Mouse (Mus musculus): Measurements from ENCODE around the gene Nin. TPM values are rescaled to one million over a fixed set of nuclear protein-coding genes. Genes with fewer than 3 reads are reported as not detected.

The Nin gene
- polyA plus RNA-seq, 1 experiment from 2014 or later: 3.6 TPM

GRCm38 (mm10) chr12:70139871-70140270 is 26.4 kb upstream of the Nin start:
- H3K27me3 ChIP-seq (ENCODE audit: control insufficient read depth, insufficient read depth, low read length): no peaks in the 10 kb centered on the region
- no peak overlapping the region for H3K9ac ChIP-seq (ENCODE audit: low read length)
- no peaks in the 10 kb centered on the region for H3K4me1 ChIP-seq (replicated peaks; ENCODE audit: control insufficient read depth, insufficient read depth)
- H3K27ac ChIP-seq (replicated peaks): no peak overlapping the region
- TF ChIP-seq CTCF (IDR thresholded peaks at IDR 0.05; ENCODE audit: low read depth): no peak
- TF ChIP-seq EP300 (optimal IDR thresholded peaks at IDR 0.05): no peak
- H3K4me2 ChIP-seq (replicated peaks; ENCODE audit: low read depth): no peak overlapping the region
- ATAC-seq (ENCODE audit: low FRiP score, low TSS enrichment) (no peak), DNase-seq (ENCODE audit: low spot score) (no peak)
- no peak overlapping the region for H3K4me3 ChIP-seq (ENCODE audit: low read depth, low read length)
- no peaks in the 10 kb centered on the region for H3K9me3 ChIP-seq (ENCODE audit: control insufficient read depth, low read length)
- H3K36me3 ChIP-seq (ENCODE audit: control insufficient read depth, insufficient read depth, low read length): no peaks in the 10 kb centered on the region
- 68% methylated on average over 4 of the region's 4 CpGs for WGBS

- WGBS: 59% methylated on average over 9 of the region's 9 CpGs
These were observed 24.1 kb upstream of the Nin start for GRCm38 (mm10) chr12:70137626-70138025.

GRCm38 (mm10) chr12:70137095-70137494 is 23.6 kb upstream of the Nin start:
- H3K36me3 ChIP-seq (ENCODE audit: control insufficient read depth, insufficient read depth, low read length): no peaks in the 10 kb centered on the region
- no peak for TF ChIP-seq CTCF (IDR thresholded peaks at IDR 0.05; ENCODE audit: low read depth)
- no peak for TF ChIP-seq EP300 (optimal IDR thresholded peaks at IDR 0.05)
- H3K4me2 ChIP-seq (replicated peaks; ENCODE audit: low read depth): no peak overlapping the region
- H3K9ac ChIP-seq (ENCODE audit: low read length): no peak overlapping the region
- no peak for ATAC-seq (ENCODE audit: low FRiP score, low TSS enrichment)
- no peak for DNase-seq (ENCODE audit: low spot score)
- WGBS: 71% methylated on average over 4 of the region's 4 CpGs
- no peak overlapping the region for H3K4me3 ChIP-seq (ENCODE audit: low read depth, low read length)
- no peak overlapping the region for H3K27ac ChIP-seq (replicated peaks)
- H3K27me3 ChIP-seq (ENCODE audit: control insufficient read depth, insufficient read depth, low read length): no peaks in the 10 kb centered on the region
- no peaks in the 10 kb centered on the region for H3K4me1 ChIP-seq (replicated peaks; ENCODE audit: control insufficient read depth, insufficient read depth)
- H3K9me3 ChIP-seq (ENCODE audit: control insufficient read depth, low read length): no peaks in the 10 kb centered on the region

More at GRCm38 (mm10) chr12:70137626-70138025, 24.1 kb upstream of the Nin start:
- Histone ChIP-seq H3K27me3 (ENCODE audit: control insufficient read depth, insufficient read depth, low read length) (no peaks in the 10 kb centered on the region), H3K4me2 (replicated peaks; ENCODE audit: low read depth) (no peak overlapping the region), H3K9me3 (ENCODE audit: control insufficient read depth, low read length) (no peaks in the 10 kb centered on the region), H3K4me3 (ENCODE audit: low read depth, low read length) (no peak overlapping the region), H3K4me1 (replicated peaks; ENCODE audit: control insufficient read depth, insufficient read depth) (no peaks in the 10 kb centered on the region), H3K27ac (replicated peaks) (no peak overlapping the region), H3K9ac (ENCODE audit: low read length) (no peak overlapping the region), H3K36me3 (ENCODE audit: control insufficient read depth, insufficient read depth, low read length) (no peaks in the 10 kb centered on the region)
- no peak for ATAC-seq (ENCODE audit: low FRiP score, low TSS enrichment)
- no peak for TF ChIP-seq CTCF (IDR thresholded peaks at IDR 0.05; ENCODE audit: low read depth)
- no peak for TF ChIP-seq EP300 (optimal IDR thresholded peaks at IDR 0.05)
- DNase-seq (ENCODE audit: low spot score): no peak

GRCm38 (mm10) chr12:70136185-70136756 is 22.8 kb upstream of the Nin start:
- ATAC-seq (ENCODE audit: low FRiP score, low TSS enrichment): peak; percentile 53; the same call in 1 of the 2 replicates
- WGBS: 26% methylated on average over 12 of the region's 12 CpGs

GRCm38 (mm10) chr12:70134627-70135235 is 21.2 kb upstream of the Nin start:
- no peaks in the 10 kb centered on the region for H3K27me3 ChIP-seq (ENCODE audit: control insufficient read depth, insufficient read depth, low read length)
- WGBS: 85% methylated on average over 20 of the region's 20 CpGs
- DNase-seq (ENCODE audit: low spot score) (no peak), ATAC-seq (ENCODE audit: low FRiP score, low TSS enrichment) (no peak)
- no peak overlapping the region for H3K27ac ChIP-seq (replicated peaks)
- no peaks in the 10 kb centered on the region for H3K4me1 ChIP-seq (replicated peaks; ENCODE audit: control insufficient read depth, insufficient read depth)
- H3K9ac ChIP-seq (ENCODE audit: low read length): no peak overlapping the region
- H3K4me2 ChIP-seq (replicated peaks; ENCODE audit: low read depth): no peak overlapping the region
- H3K4me3 ChIP-seq (ENCODE audit: low read depth, low read length): no peak overlapping the region
- H3K9me3 ChIP-seq (ENCODE audit: control insufficient read depth, low read length): no peaks in the 10 kb centered on the region
- no peaks in the 10 kb centered on the region for H3K36me3 ChIP-seq (ENCODE audit: control insufficient read depth, insufficient read depth, low read length)
- no peak for TF ChIP-seq EP300 (optimal IDR thresholded peaks at IDR 0.05)

More at GRCm38 (mm10) chr12:70136185-70136756, 22.8 kb upstream of the Nin start:
- H3K27me3 ChIP-seq (ENCODE audit: control insufficient read depth, insufficient read depth, low read length): no peaks in the 10 kb centered on the region
- H3K9me3 ChIP-seq (ENCODE audit: control insufficient read depth, low read length): no peaks in the 10 kb centered on the region
- H3K9ac ChIP-seq (ENCODE audit: low read length): no peak overlapping the region
- peak overlapping the region; percentile 38; the same call in 1 of the 2 replicates for H3K4me2 ChIP-seq (replicated peaks; ENCODE audit: low read depth)
- no peak for DNase-seq (ENCODE audit: low spot score)
- H3K4me1 ChIP-seq (replicated peaks; ENCODE audit: control insufficient read depth, insufficient read depth): no peaks in the 10 kb centered on the region
- 0 out of 2 replicates have a peak overlapping the region, but pooled peaks have one; percentile 24 for H3K27ac ChIP-seq (replicated peaks)
- no peaks in the 10 kb centered on the region for H3K36me3 ChIP-seq (ENCODE audit: control insufficient read depth, insufficient read depth, low read length)
- TF ChIP-seq EP300 (optimal IDR thresholded peaks at IDR 0.05): no peak
- no peak for TF ChIP-seq CTCF (IDR thresholded peaks at IDR 0.05; ENCODE audit: low read depth)
- peak overlapping the region; percentile 18 for H3K4me3 ChIP-seq (ENCODE audit: low read depth, low read length)

GRCm38 (mm10) chr12:70131042-70131675 is 17.6 kb upstream of the Nin start:
- Histone ChIP-seq H3K4me2 (replicated peaks; ENCODE audit: low read depth) (peak overlapping the region; percentile 45), H3K4me1 (replicated peaks; ENCODE audit: control insufficient read depth, insufficient read depth) (no peaks in the 10 kb centered on the region), H3K4me3 (ENCODE audit: low read depth, low read length) (peak overlapping the region; percentile 37), H3K36me3 (ENCODE audit: control insufficient read depth, insufficient read depth, low read length) (no peaks in the 10 kb centered on the region), H3K27ac (replicated peaks) (no peak overlapping the region), H3K27me3 (ENCODE audit: control insufficient read depth, insufficient read depth, low read length) (no peaks in the 10 kb centered on the region), H3K9me3 (ENCODE audit: control insufficient read depth, low read length) (no peaks in the 10 kb centered on the region), H3K9ac (ENCODE audit: low read length) (peak overlapping the region; percentile 57)
- DNase-seq (ENCODE audit: low spot score): no peak
- ATAC-seq (ENCODE audit: low FRiP score, low TSS enrichment): no peak
- TF ChIP-seq EP300 (optimal IDR thresholded peaks at IDR 0.05): no peak
- no peak for TF ChIP-seq CTCF (IDR thresholded peaks at IDR 0.05; ENCODE audit: low read depth)
- 33% methylated on average over 20 of the region's 20 CpGs for WGBS
